Mouse (Mus musculus) heart, embryonic 12.5 days (tissue): ENCODE measurements around the gene Zfp398. TPM values are rescaled to one million over a fixed set of nuclear protein-coding genes. Genes with fewer than 3 reads are reported as not detected.
A peak's percentile ranks its signal among the peaks of the same experiment; 100 is the strongest.

Experiments
- ATAC-seq: fragments of 200-750 bp; cut with Nextera tagmentation; 2 replicates; pipeline ENCODE4 v1.8.0; 2017; ENCODE audit warnings: moderate TSS enrichment, moderate library complexity; ENCODE audit not compliant: insufficient number of reproducible peaks, low FRiP score
- H3K27ac ChIP-seq: fragments of 300-500 bp; sonication (generic); 2 replicates; pipeline ENCODE4 v1.5.1; 2016; ENCODE audit warnings: mild to moderate bottlenecking, moderate library complexity; ENCODE audit not compliant: poor library complexity, severe bottlenecking
- H3K27me3 ChIP-seq: fragments of 300-500 bp; sonication (generic); replicated peaks from 2 replicates; pipeline ENCODE4 v1.6.1; 2016; ENCODE audit warnings: mild to moderate bottlenecking, moderate library complexity
- H3K36me3 ChIP-seq: fragments of 300-500 bp; sonication (generic); 2 replicates; pipeline ENCODE4 v1.6.1; 2016; ENCODE audit warnings: mild to moderate bottlenecking, moderate library complexity
- H3K4me1 ChIP-seq: fragments of 300-500 bp; sonication (generic); replicated peaks from 2 replicates; pipeline ENCODE4 v1.6.1; 2016; ENCODE audit warnings: mild to moderate bottlenecking
- H3K4me2 ChIP-seq: fragments of 300-500 bp; sonication (generic); 2 replicates; pipeline ENCODE4 v1.6.1; 2016; ENCODE audit warnings: mild to moderate bottlenecking, moderate library complexity
- H3K4me3 ChIP-seq: fragments of 300-500 bp; sonication (generic); 2 replicates; pipeline ENCODE4 v1.5.1; 2016; ENCODE audit warnings: mild to moderate bottlenecking
- H3K9ac ChIP-seq: fragments of 300-500 bp; sonication (generic); 2 replicates; pipeline ENCODE4 v1.6.1; 2016; ENCODE audit warnings: mild to moderate bottlenecking, moderate library complexity
- H3K9me3 ChIP-seq: fragments of 300-500 bp; sonication (generic); replicated peaks from 2 replicates; pipeline ENCODE4 v1.6.1; 2016; ENCODE audit warnings: mild to moderate bottlenecking, moderate library complexity
- WGBS: fragments of 180-500 bp; shearing (Covaris S2); methylation state at CpG from one replicate; pipeline ENCODE4 v1.1.7; 2016; 5-methylcytosine and 5-hydroxymethylcytosine counted together
- polyA plus RNA-seq: library from polyadenylated mRNA; unstranded; fragments of >200 nt; fragmentation: Nextera tagmentation; extraction: Ambion mirVana; gene quantifications from 2 replicates; pipeline ENCODE4 v1.2.1, GENCODE M21; 2016

Zfp398 gene
- polyA plus RNA-seq = 3.7 and 4.7 TPM in 2 replicates

DNA sequence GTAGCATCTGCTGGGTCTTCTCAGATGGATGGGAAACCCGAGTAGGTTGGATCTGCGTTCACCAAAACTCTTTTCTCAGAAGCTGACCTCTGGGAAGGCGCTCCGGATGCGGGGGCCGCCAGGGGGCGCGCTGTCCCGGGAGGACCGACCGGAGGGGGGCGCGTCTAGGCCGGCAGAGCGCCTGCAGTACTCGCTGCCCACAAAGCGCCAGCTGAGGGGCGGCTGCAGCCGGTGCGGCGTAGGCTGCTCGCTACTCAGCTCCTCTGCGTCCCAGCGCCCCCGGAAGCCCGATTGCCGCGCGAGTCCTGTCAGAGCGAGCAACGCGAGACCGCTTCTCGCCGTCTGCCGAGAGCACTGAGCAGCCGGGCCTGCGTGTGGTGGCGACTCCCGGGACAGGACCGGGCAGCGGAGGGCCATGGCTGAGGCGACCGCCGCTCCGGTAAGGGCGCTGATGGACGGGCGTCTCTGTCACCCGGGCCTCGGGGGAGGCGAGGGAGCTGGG lies at the start of gene Zfp398:
Zfp398 (plus strand) TSS at position 180 of the 502 bp plus-strand sequence.
- Histone ChIP-seq H3K27me3 (peaks cover 3% of the 10 kb centered on the region; the same call in 1 of the 2 replicates), H3K27ac (peak within 1 kb of the TSS; percentile 86), H3K36me3 (peaks cover 4% of the 10 kb centered on the region), H3K9ac (peak within 1 kb of the TSS; percentile 92), H3K4me2 (peak within 1 kb of the TSS; percentile 90), H3K4me1 (peaks cover 17% of the 10 kb centered on the region), H3K9me3 (no peaks in the 10 kb centered on the region), H3K4me3 (peak within 1 kb of the TSS; percentile 91)
- under 1% methylated on average over 51 of the region's 52 CpGs for WGBS
- ATAC-seq = peak; percentile 94

DNA sequence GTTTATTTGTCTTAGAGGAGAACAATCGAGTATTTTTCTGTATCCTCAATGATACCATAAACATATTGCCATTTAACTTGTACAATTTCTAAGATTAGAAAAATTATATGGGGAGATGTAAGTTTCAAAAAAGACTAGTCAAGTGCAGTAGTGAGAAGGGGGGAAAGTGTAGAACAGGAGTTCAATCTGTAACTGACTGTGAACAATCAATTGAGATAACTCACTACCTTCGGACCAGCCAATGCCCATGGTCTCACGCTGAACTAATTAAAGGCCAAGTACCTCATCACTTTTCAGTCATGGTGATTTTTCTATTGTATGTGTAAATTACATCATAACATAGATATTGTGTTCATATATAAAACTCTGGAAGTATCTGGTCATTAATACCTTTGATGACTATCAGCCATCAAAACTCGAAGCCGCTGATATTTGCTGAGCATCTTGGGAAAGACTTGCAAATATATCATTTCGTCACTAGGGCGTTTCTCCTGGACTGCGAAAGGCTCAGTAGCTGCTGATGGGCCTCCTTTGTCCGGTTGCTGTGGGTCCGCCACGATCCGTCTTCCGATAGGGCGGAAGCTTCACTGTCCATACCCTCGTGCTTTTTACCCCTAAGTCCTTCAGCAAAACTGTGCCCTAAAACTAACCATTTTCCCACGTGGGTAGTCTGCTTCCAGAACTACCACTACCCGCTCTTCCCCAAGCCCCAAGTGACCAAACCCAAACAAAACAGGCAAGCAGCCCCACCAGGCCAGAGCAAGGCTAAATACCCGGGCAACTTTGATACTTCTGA lies 47.3 kb upstream of the Zfp398 start:
- Histone ChIP-seq H3K27ac (peak overlapping the region; percentile 85), H3K4me1 (peaks cover 6% of the 10 kb centered on the region), H3K36me3 (no peaks in the 10 kb centered on the region), H3K27me3 (no peaks in the 10 kb centered on the region), H3K4me3 (peak overlapping the region; percentile 62), H3K4me2 (peak overlapping the region; percentile 70), H3K9me3 (no peaks in the 10 kb centered on the region), H3K9ac (peak overlapping the region; percentile 78)
- peak; percentile 91 for ATAC-seq
- WGBS = under 1% methylated on average over 18 of the region's 18 CpGs

DNA sequence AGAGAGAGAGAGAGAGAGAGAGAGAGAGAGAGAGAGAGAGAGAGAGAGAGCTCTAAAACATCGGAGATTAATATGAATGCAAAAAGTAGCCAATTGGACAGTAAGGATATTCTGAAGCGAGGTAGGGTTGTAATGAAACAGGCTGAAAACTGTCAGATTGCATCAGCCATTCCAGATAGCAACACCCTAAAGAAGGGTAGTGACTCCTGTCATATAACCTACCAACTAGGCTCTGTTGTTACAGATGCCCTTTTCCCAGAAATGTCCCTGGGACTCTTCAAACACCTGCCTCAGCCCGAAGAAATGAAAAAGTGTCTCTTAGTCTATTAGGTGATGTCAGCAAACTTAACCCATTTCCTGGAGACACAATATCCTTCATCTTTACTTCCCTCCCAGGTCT lies 46.6 kb upstream of the Zfp398 start:
- Histone ChIP-seq H3K9me3 (no peaks in the 10 kb centered on the region), H3K4me2 (peak overlapping the region; percentile 70), H3K4me3 (peak overlapping the region; percentile 62), H3K9ac (peak overlapping the region; percentile 78), H3K27ac (peak overlapping the region; percentile 85), H3K27me3 (no peaks in the 10 kb centered on the region), H3K4me1 (peaks cover 6% of the 10 kb centered on the region), H3K36me3 (no peaks in the 10 kb centered on the region)
- no peak for ATAC-seq
- WGBS = 52% methylated on average over 3 of the region's 3 CpGs

DNA sequence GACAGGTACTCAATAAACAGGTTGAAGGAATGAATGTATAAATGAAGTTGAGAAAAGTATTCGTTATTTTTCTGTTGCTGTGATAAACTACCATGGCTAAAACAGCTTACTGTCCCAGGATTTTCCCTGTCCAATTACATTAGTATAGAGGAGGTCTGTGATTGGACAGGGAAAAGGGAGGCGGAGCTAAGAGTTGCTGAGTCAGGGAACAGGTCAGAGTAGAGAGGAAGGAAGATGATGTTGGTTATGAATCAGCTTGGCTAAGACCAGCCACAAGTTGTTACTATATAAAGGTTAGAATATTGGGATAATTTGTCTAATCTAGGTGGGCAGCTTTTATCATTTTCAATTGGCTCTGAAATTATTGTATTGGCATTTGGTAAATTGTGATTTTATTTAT lies 44.7 kb upstream of the Zfp398 start:
- ATAC-seq = no peak
- Histone ChIP-seq H3K27ac (no peak overlapping the region), H3K27me3 (no peaks in the 10 kb centered on the region), H3K9me3 (no peaks in the 10 kb centered on the region), H3K4me1 (peaks cover 6% of the 10 kb centered on the region), H3K4me2 (no peak overlapping the region), H3K4me3 (no peak overlapping the region), H3K9ac (no peak overlapping the region), H3K36me3 (peaks cover 14% of the 10 kb centered on the region)
- 54% methylated on average over 2 of the region's 2 CpGs for WGBS

DNA sequence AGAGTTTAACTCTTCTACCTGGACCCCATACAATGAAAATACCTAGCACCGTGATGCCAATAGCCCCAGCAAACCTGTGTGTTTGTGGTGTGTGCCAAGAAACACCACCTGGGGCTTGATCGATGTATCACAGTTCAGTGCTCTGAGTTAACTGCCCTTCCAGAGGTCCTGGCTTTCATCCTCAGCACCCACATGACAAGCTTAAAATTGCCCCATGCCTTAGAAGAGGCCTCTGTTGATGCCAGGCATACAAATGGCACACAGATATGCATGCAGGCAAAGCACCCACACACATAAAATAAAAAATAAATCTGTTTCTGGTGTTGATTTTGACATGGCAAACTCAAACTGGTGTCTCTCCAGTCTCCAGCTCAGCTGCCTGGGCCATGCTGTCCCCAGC lies 42.9 kb upstream of the Zfp398 start:
- 87% methylated on average over 2 of the region's 2 CpGs for WGBS
- Histone ChIP-seq H3K27me3 (no peaks in the 10 kb centered on the region), H3K27ac (no peak overlapping the region), H3K36me3 (peaks cover 30% of the 10 kb centered on the region), H3K4me1 (peaks cover 6% of the 10 kb centered on the region), H3K4me2 (no peak overlapping the region), H3K9me3 (no peaks in the 10 kb centered on the region), H3K9ac (no peak overlapping the region), H3K4me3 (no peak overlapping the region)
- ATAC-seq = no peak

DNA sequence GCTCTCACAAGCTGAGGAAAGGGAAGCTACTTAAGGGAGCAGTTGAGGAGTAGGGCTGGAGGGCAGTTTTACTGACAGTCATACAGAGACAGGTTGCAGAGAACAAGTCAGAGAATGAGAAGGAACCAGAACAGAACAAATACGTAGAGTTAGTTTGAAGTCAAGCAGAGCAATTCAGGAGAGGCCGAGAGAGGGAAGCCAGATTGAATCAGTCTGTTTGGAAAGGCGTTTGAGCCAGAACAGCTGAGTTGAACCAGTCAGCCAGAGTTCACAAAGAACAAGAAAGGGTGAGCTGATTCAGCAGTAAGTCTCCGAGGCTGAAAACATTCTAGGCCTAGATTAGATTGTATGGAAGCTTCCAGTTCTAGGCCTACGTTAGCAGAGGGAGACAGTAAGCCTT lies 42.2 kb upstream of the Zfp398 start:
- no peak overlapping the region for H3K9ac ChIP-seq
- H3K4me1 ChIP-seq = peaks cover 6% of the 10 kb centered on the region
- peaks cover 38% of the 10 kb centered on the region for H3K36me3 ChIP-seq
- no peak overlapping the region for H3K27ac ChIP-seq
- 66% methylated on average over 5 of the region's 5 CpGs for WGBS
- H3K27me3 ChIP-seq = no peaks in the 10 kb centered on the region
- no peak for ATAC-seq
- H3K9me3 ChIP-seq = no peaks in the 10 kb centered on the region
- H3K4me3 ChIP-seq = no peak overlapping the region
- no peak overlapping the region for H3K4me2 ChIP-seq

DNA sequence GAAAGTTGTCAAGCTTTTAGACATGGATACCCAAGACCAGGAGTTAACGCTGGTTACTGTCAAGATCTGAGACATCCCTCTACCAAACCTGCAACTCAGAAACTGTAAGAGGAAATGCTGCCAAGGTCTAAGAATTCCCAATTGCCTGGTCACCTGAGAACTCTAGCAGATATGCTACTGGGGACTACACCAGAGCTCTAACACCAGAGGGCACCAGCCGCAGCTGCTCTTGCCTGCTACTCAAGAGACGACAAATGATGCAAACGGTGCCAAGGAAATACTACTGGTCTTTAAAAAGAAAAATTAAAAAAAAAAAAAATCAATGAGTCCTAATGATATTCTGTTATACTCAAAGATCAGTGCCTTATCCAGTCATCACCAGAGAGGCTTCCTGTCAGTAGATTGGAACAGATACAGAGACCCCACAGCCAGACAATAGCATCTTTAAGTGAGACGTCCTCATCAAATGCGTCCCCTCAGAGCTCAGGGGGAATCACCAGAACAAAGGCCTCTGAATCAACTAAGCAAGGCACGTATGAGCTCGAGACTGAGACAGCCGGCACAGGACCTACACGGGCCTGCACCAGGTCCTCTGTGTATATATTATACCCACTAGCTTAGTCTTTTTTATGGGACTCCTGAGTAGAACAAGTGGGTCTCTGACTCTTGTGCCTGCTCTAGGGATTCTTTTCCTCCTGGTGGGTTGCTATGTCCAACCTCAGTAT lies 41.2 kb upstream of the Zfp398 start:
- 62% methylated on average over 10 of the region's 10 CpGs for WGBS
- Histone ChIP-seq H3K27ac (no peak overlapping the region), H3K9ac (no peak overlapping the region), H3K36me3 (peaks cover 46% of the 10 kb centered on the region), H3K27me3 (no peaks in the 10 kb centered on the region), H3K4me3 (no peak overlapping the region), H3K4me2 (no peak overlapping the region), H3K4me1 (no peaks in the 10 kb centered on the region), H3K9me3 (no peaks in the 10 kb centered on the region)
- ATAC-seq = no peak

DNA sequence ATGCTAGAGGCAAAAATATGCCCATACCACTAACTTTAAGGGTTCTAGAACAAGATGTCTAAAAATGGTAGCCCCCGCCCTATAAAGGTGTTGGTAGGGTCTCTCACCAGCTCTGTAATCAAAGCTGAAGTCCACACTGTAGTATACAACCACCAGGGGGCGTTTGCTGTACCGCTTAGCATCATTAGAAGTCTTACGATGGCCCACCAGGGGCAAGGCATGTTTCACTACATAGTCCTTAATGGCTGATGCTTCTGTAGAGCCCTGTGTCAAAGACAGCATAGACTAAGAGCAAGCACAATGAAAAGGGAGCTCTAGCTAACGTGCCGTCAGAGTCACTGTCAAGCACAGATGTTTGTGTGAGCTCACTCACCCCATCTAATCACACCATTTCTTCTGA lies 36.4 kb upstream of the Zfp398 start:
- 46% methylated on average over 6 of the region's 6 CpGs for whole genome bisulfite sequencing
- peaks cover 94% of the 10 kb centered on the region for H3K36me3 ChIP-seq
- no peak overlapping the region for H3K9ac ChIP-seq
- ATAC-seq = peak; percentile 59; the same call in 1 of the 2 replicates
- no peaks in the 10 kb centered on the region for H3K27me3 ChIP-seq
- no peaks in the 10 kb centered on the region for H3K9me3 ChIP-seq
- H3K4me2 ChIP-seq = no peak overlapping the region
- H3K27ac ChIP-seq = no peak overlapping the region
- no peaks in the 10 kb centered on the region for H3K4me1 ChIP-seq
- no peak overlapping the region for H3K4me3 ChIP-seq

DNA sequence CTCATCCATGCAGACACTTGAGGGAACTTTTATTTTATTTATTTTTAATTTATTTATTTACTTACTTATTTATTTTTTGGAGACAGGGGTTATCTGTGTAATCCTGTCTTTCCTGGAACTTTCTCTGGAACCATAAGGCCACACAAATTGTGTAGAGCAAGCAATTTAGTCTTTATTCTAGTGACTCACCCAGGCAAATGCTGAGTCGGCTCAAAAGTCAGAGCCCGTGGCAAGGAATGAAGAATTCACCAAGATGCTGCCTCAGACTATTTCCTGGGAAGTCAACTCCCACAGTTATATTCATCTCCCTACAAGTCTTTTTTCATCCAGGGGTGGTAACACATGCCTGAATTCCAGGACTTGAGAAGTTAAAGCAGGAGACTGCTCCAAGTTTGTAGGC lies 29.9 kb upstream of the Zfp398 start:
- H3K9ac ChIP-seq = no peak overlapping the region
- no peak for ATAC-seq
- no peaks in the 10 kb centered on the region for H3K9me3 ChIP-seq
- no peak overlapping the region for H3K4me2 ChIP-seq
- WGBS = 69% methylated on average over 2 of the region's 2 CpGs
- H3K4me1 ChIP-seq = peaks cover 9% of the 10 kb centered on the region
- no peak overlapping the region for H3K4me3 ChIP-seq
- H3K27me3 ChIP-seq = no peaks in the 10 kb centered on the region
- no peak overlapping the region for H3K27ac ChIP-seq
- H3K36me3 ChIP-seq = peaks cover 69% of the 10 kb centered on the region

DNA sequence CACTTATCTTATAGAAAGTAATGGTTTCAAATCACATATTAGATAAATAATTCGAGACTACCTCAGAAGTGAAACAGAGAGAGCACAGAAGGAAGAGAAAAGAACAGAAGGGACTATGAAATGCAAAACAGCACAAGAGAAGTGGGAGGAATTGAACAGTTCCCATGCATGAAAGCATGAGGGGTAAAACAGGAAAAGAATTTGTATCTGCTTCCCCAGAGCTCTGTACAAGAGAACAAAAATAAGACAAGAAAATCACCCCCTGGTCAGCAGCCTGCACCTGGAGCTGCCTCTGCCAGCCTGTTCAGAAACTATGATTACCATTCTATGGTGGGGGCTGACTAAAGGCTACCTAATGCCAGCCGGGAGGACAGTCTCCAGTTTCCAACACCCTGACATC lies 28.0 kb upstream of the Zfp398 start:
- peaks cover 50% of the 10 kb centered on the region for H3K36me3 ChIP-seq

DNA sequence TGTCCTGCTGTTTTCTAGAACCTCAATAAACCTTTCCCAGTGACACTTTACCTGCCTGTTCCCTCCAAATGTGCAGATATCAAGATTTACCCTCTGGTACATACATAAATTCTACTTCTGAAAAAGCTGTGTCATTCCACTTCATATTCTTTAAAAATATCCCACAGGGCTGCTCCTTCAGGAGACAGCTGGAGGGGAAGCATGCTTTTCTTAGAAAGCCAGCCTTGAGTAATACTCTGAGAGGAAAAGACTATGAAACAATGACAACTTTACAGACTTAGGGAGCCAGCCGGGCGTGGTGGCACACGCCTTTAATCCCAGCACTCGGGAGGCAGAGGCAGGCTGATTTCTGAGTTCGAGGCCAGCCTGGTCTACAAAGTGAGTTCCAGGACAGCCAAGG lies 26.9 kb upstream of the Zfp398 start:
- Histone ChIP-seq H3K9me3 (no peaks in the 10 kb centered on the region), H3K4me3 (no peak overlapping the region), H3K27ac (no peak overlapping the region), H3K27me3 (no peaks in the 10 kb centered on the region), H3K36me3 (peaks cover 39% of the 10 kb centered on the region), H3K9ac (no peak overlapping the region), H3K4me1 (peaks cover 23% of the 10 kb centered on the region), H3K4me2 (no peak overlapping the region)
- 88% methylated on average over 5 of the region's 5 CpGs for WGBS
- no peak for ATAC-seq

More for the DNA sequence above, 28.0 kb upstream of the Zfp398 start:
- Histone ChIP-seq H3K4me1 (peaks cover 23% of the 10 kb centered on the region), H3K9ac (no peak overlapping the region), H3K9me3 (no peaks in the 10 kb centered on the region), H3K27ac (no peak overlapping the region), H3K4me2 (no peak overlapping the region), H3K27me3 (no peaks in the 10 kb centered on the region), H3K4me3 (no peak overlapping the region)
- 75% methylated on average over 2 of the region's 2 CpGs for WGBS
- no peak for ATAC-seq
